Mouse (Mus musculus) midbrain, postnatal 0 days (tissue): ENCODE measurements around the gene Rabac1. TPM values are rescaled to one million over a fixed set of nuclear protein-coding genes. Genes with fewer than 3 reads are reported as not detected.

ENCODE experiments used
- ATAC-seq: fragments of 200-750 bp; cut with Nextera tagmentation; 2 replicates; pipeline ENCODE4 v1.8.0; 2017; ENCODE audit warnings: moderate number of reproducible peaks, mild to moderate bottlenecking, moderate TSS enrichment, moderate library complexity; ENCODE audit not compliant: low FRiP score
- DNase-seq: peaks from one replicate; pipeline ENCODE4 v3.0.0-alpha.2; 2015; ENCODE audit warnings: low spot score
- H3K27ac ChIP-seq: fragments of 300-500 bp; sonication (generic); 2 replicates; pipeline ENCODE4 v1.5.1; 2014; ENCODE audit warnings: low read depth, mild to moderate bottlenecking, low read length, mixed read lengths
- H3K27me3 ChIP-seq: fragments of 300-500 bp; sonication (generic); 2 replicates; pipeline ENCODE4 v1.6.1; 2014; ENCODE audit warnings: low read length, control low read depth, mixed read lengths; ENCODE audit not compliant: insufficient read depth
- H3K36me3 ChIP-seq: fragments of 300-500 bp; sonication (generic); 2 replicates; pipeline ENCODE4 v1.6.1; 2014; ENCODE audit warnings: low read length, control low read depth, mixed read lengths; ENCODE audit not compliant: insufficient read depth
- H3K4me1 ChIP-seq: fragments of 300-500 bp; sonication (generic); 2 replicates; pipeline ENCODE4 v1.6.1; 2014; ENCODE audit warnings: mild to moderate bottlenecking, control low read depth, antibody characterized with exemption, low read length, mixed read lengths; ENCODE audit not compliant: insufficient read depth
- H3K4me2 ChIP-seq: fragments of 300-500 bp; sonication (generic); 2 replicates; pipeline ENCODE4 v1.6.1; 2014; ENCODE audit warnings: low read depth, mild to moderate bottlenecking, low read length, mixed read lengths; ENCODE audit not compliant: poor library complexity, severe bottlenecking
- H3K4me3 ChIP-seq: fragments of 300-500 bp; sonication (generic); 2 replicates; pipeline ENCODE4 v1.5.1; 2014; ENCODE audit warnings: low read depth, mild to moderate bottlenecking, low read length, moderate library complexity
- H3K9ac ChIP-seq: fragments of 300-500 bp; sonication (generic); replicated peaks from 2 replicates; pipeline ENCODE4 v1.6.1; 2014; ENCODE audit warnings: mild to moderate bottlenecking, low read length, moderate library complexity, mixed read lengths; ENCODE audit not compliant: poor library complexity, severe bottlenecking
- H3K9me3 ChIP-seq: fragments of 300-500 bp; sonication (generic); 2 replicates; pipeline ENCODE4 v1.6.1; 2016; ENCODE audit warnings: low read length, control low read depth
- CTCF ChIP-seq: IDR thresholded peaks from 2 replicates; pipeline ENCODE4 v1.5.1; 2016; ENCODE audit warnings: antibody characterized with exemption, mild to moderate bottlenecking
- WGBS: fragments of 180-500 bp; shearing (Covaris S2); extraction: QIAGEN DNeasy Blood & Tissue Kit; methylation state at CpG from one replicate; pipeline ENCODE4 v1.1.7; 2014; 5-methylcytosine and 5-hydroxymethylcytosine counted together
- polyA plus RNA-seq: library from polyadenylated mRNA; unstranded; fragments of >200 nt; fragmentation: Nextera tagmentation; extraction: Ambion mirVana; gene quantifications from 2 replicates; pipeline ENCODE4 v1.2.1, GENCODE M21; 2015
- total RNA-seq: library from RNA; depleted of rRNA; stranded (reverse); fragments of >200 nt; gene quantifications from 2 replicates; pipeline ENCODE4 v1.2.3, GENCODE M21; 2014

The Rabac1 gene
- total and polyA plus RNA-seq, 2 experiments from 2014 or later = 466 to 704 TPM

DNA sequence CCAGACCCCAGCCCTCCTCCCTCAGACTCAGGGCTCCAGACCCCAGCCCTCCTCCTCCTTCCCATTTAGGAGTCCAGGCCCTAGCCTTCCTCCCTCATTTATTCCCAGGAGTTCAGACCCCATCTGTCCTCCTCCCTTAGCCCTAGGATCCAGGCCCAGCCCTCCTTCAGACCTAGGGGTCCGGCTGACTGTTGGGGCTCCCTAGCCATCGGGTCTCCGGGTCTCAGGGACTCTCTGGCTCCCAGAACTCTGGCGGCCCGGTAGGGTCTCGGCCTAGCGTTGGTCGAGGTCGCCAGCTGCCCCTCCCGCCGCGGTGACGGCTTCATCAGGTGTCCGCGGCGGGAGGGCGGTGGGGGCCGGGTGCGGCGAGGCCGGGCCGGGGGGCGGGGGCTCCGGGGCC is 18.6 kb downstream of the Rabac1 start:
- Histone ChIP-seq H3K27me3 (peaks cover 47% of the 10 kb centered on the region), H3K4me3 (peak overlapping the region; percentile 27), H3K4me1 (peaks cover 3% of the 10 kb centered on the region), H3K9me3 (no peaks in the 10 kb centered on the region), H3K36me3 (no peaks in the 10 kb centered on the region), H3K9ac (peak overlapping the region; percentile 44; the same call in 1 of the 2 replicates), H3K4me2 (peak overlapping the region; percentile 52), H3K27ac (no peak overlapping the region)
- WGBS = 3% methylated on average over 21 of the region's 24 CpGs
- DNase-seq (no peak), ATAC-seq (no peak)
- no peak for TF ChIP-seq CTCF

DNA sequence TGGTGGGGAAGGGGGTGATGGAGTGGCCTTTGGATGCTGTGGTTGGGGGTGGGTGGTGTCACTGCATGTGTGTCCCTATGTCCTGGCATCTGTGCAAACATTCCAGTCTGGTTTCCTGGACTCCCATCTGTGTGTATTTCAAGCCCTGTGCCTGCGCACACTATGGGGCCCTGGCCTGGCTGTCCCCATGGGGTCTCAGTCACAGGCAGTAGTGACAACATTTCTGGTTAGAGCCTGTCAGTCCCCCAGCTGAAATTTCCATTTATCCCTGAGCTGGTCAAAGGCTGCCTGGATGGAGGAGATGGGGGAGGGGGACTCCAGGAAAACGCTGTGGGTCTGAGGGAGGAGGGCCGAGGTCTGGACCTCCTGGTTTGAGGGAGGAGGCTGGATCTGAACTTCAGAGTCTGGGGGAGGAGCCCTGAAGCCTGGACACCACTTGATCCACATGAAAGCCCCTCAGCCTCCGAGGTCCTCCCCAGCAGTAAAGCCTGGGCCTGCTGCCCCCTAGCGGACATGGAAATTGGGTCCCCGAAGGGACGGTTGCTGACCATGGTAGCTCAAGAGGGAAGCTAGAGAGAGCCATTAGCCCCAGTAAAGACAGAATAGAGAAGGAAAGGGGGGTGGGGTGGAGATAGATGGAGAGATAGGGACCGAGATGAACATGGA is 22.5 kb downstream of the Rabac1 start:
- Histone ChIP-seq H3K4me3 (no peak overlapping the region), H3K36me3 (no peaks in the 10 kb centered on the region), H3K4me2 (no peak overlapping the region), H3K9me3 (no peaks in the 10 kb centered on the region), H3K27me3 (peaks cover 64% of the 10 kb centered on the region), H3K27ac (no peak overlapping the region), H3K4me1 (peaks cover 2% of the 10 kb centered on the region), H3K9ac (no peak overlapping the region)
- WGBS = 2% methylated on average over 8 of the region's 8 CpGs
- peak; percentile 88 for TF ChIP-seq CTCF
- peak; percentile 70 for DNase-seq
- peak; percentile 60 for ATAC-seq

DNA sequence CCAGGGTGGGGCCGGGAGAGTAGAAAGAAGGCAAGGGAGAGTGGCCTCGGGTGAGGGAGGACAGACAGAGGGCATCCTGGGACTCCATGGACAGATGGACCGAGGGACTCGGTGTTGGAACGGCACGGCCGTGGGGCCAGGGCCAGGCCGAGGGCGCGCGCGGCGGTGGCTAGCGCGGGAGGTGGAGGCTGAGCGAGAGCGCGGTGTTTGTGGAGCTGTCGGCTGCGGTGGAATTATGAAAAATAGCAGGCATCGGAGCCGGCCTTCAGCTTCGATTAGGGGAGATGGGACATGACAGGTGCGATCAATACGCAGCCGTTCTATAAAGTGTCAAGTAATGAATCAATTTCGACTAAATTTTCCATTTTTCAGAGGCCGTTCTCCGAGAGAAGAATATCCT is 23.8 kb downstream of the Rabac1 start:
- peak overlapping the region; percentile 37; the same call in 1 of the 2 replicates for H3K9ac ChIP-seq
- WGBS = 3% methylated on average over 27 of the region's 29 CpGs

GRCm38 (mm10) chr7:24947316-24948048 is 25.1 kb downstream of the Rabac1 start:
- ATAC-seq (no peak), DNase-seq (no peak)
- WGBS = 8% methylated on average over 7 of the region's 7 CpGs

More for the DNA sequence above, 23.8 kb downstream of the Rabac1 start:
- no peak for TF ChIP-seq CTCF
- peaks cover 77% of the 10 kb centered on the region for H3K27me3 ChIP-seq
- no peaks in the 10 kb centered on the region for H3K9me3 ChIP-seq
- peak overlapping the region; percentile 37 for H3K4me2 ChIP-seq
- ATAC-seq (no peak), DNase-seq (peak; percentile 21)
- peak overlapping the region; percentile 19 for H3K4me3 ChIP-seq
- H3K36me3 ChIP-seq = no peaks in the 10 kb centered on the region
- H3K27ac ChIP-seq = no peak overlapping the region
- 0 out of 2 replicates have a peak, but pooled peaks cover 2% of the 10 kb centered on the region for H3K4me1 ChIP-seq

DNA sequence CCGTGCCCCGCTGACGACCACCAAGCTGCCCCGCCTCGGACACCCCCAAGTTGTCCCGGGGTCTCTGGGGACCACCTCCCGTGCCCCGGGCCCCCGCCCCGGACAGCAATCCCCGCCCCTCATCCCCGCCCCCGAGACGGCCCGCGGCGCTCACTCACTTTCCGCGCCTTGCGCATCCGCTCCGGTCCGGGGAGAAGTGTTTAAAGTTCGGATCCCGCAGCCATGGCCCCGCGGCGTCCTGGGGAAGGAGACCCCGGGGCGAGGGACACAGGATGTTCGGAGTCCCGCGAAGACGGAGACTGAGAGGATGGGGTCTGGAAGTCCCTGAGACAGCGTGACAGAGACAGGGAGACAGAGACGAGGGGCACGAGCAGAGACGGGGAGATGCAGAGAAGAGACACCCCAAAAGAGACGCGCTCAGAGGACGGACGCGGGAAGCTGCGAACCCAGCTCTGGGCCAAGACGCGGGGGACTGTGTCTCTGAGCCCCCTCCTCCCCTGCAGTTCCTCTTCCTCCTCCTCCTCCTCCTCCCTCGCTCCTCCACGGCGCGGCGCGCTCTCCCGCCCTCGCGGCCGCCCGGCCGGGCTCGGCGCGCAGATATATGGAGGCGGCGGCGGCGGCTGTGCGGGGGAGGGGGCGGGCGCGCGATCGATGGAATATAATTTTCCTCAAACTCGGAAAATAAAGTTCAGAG is 28.1 kb downstream of the Rabac1 start, which contains the start of gene Gm4881:
TSS of gene Gm4881 (minus strand) at position 238 of the 694 bp plus-strand sequence.
- no peak within 1 kb of the TSS; the same call in 1 of the 2 replicates for H3K9ac ChIP-seq
- peaks cover 72% of the 10 kb centered on the region for H3K27me3 ChIP-seq
- no peak within 1 kb of the TSS for H3K27ac ChIP-seq
- no peaks in the 10 kb centered on the region for H3K36me3 ChIP-seq
- DNase-seq (no peak), ATAC-seq (no peak)
- H3K9me3 ChIP-seq = no peaks in the 10 kb centered on the region
- H3K4me3 ChIP-seq = peak within 1 kb of the TSS; percentile 37
- H3K4me2 ChIP-seq = peak within 1 kb of the TSS; percentile 62
- WGBS = under 1% methylated on average over 54 of the region's 72 CpGs
- H3K4me1 ChIP-seq = peaks cover 6% of the 10 kb centered on the region; the same call in 1 of the 2 replicates
- no peak for TF ChIP-seq CTCF

More at GRCm38 (mm10) chr7:24947316-24948048, 25.1 kb downstream of the Rabac1 start:
- H3K27ac ChIP-seq = no peak overlapping the region
- H3K4me3 ChIP-seq = no peak overlapping the region
- no peak for TF ChIP-seq CTCF
- peaks cover 80% of the 10 kb centered on the region for H3K27me3 ChIP-seq
- no peak overlapping the region for H3K9ac ChIP-seq
- H3K4me2 ChIP-seq = no peak overlapping the region
- H3K4me1 ChIP-seq = peaks cover 6% of the 10 kb centered on the region; the same call in 1 of the 2 replicates
- no peaks in the 10 kb centered on the region for H3K36me3 ChIP-seq
- H3K9me3 ChIP-seq = no peaks in the 10 kb centered on the region
